Mouse (Mus musculus): Measurements from ENCODE around the gene Dynlrb1. TPM values are rescaled to one million over a fixed set of nuclear protein-coding genes. Genes with fewer than 3 reads are reported as not detected.
A peak's percentile ranks its signal among the peaks of the same experiment; 100 is the strongest.

Dynlrb1 gene
- total and polyA plus RNA-seq, 3 experiments: 193 to 329 TPM; not detected in 1

DNA sequence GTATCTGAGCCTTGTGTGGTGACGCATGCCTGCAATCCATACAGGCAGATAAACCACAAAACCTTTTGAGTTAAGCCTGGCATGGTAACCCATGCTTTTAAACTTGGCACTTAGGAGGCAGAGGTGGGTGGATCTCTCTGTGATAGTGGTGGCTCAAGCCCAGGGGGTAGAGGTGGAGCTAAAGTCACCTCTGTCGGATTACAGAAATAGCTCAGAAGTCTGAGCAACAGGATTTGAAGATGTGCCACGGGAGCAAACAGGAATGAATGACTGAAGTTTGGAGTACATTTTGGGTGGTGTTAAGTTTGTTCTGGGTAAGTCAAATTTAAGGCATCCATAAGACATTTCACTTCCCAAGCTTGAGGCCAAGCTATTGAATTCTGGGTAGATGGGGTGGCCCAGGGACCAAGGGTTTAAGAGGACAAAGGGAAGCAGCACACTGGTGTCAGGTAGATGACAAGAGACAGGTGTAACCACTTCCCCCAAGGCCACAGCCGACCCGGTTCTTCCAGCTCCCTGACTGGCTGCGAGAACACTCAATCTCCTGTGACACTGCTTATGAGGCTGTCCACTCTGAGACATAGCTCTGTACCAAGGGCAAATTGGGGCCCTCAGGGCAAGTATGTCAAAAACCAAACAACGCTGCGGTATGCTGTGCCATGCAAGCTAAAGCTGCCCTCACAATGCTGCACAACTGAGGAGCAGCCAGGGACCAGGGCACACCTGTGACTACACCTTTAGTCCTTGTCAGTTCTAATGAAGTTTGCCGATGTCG lies 36.2 kb downstream of the Dynlrb1 start:
- Histone ChIP-seq H3K27me3 (ENCODE audit: control insufficient read depth in 1 of 2, insufficient read depth in 2 of 2, low read length in 2 of 2) (no peaks in the 10 kb centered on the region), H3K9ac (ENCODE audit: control insufficient read depth, low read depth, low read length, poor library complexity, severe bottlenecking) (no peak overlapping the region), H3K4me3 (ENCODE audit: control insufficient read depth in 1 of 2, insufficient read depth in 1 of 2, low read depth in 2 of 2, low read length in 2 of 2) (no peak overlapping the region), H3K36me3 (ENCODE audit: control insufficient read depth in 1 of 2, insufficient read depth in 2 of 2, low read length in 2 of 2) (no peaks in the 10 kb centered on the region), H3K79me2 (ENCODE audit: control insufficient read depth, insufficient read depth, low read length, poor library complexity) (no peaks in the 10 kb centered on the region), H3K9me3 (replicated peaks; ENCODE audit: insufficient read depth, low read length) (no peaks in the 10 kb centered on the region), H3K4me1 (ENCODE audit: control insufficient read depth in 1 of 2, insufficient read depth in 2 of 2, low read length in 2 of 2) (no peaks in the 10 kb centered on the region), H3K27ac (ENCODE audit: control insufficient read depth, low read depth, low read length) (no peak overlapping the region)
- TF ChIP-seq KAT2A (conservative IDR thresholded peaks at IDR 0.05; ENCODE audit: low read depth, low read length) (no peak), NRF1 (IDR thresholded peaks at IDR 0.05; ENCODE audit: insufficient read depth, low read depth, low read length, poor library complexity, severe bottlenecking) (0 out of 2 replicates have a peak, but pooled peaks have one; percentile 3)
- no peak for DNase-seq (ENCODE audit: low read depth, low spot score)

DNA sequence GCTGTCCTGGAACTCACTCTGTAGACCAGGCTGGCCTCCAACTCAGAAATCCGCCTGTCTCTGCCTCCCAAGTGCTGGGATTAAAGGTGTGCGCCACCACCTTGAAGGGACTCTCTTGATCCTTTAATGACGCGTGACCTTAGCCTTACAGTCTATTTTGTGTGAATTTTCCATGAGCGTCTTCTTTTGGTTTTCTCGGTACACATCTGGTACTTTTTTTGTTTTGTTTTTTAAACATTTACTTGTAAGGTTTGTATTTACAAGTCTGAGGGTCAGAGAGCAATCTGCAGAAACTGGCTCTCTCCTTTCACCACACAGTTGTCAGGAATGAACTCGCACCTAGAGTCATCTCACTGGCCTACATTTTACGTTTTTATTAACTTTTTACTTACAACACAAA lies 37.3 kb downstream of the Dynlrb1 start:
- DNase-seq (ENCODE audit: low read depth, low spot score): no peak
- no peak overlapping the region for H3K9ac ChIP-seq (ENCODE audit: control insufficient read depth, low read depth, low read length, poor library complexity, severe bottlenecking)
- no peaks in the 10 kb centered on the region for H3K27me3 ChIP-seq (ENCODE audit: control insufficient read depth in 1 of 2, insufficient read depth in 2 of 2, low read length in 2 of 2)
- no peaks in the 10 kb centered on the region for H3K4me1 ChIP-seq (ENCODE audit: control insufficient read depth in 1 of 2, insufficient read depth in 2 of 2, low read length in 2 of 2)
- no peaks in the 10 kb centered on the region for H3K79me2 ChIP-seq (ENCODE audit: control insufficient read depth, insufficient read depth, low read length, poor library complexity)
- H3K36me3 ChIP-seq (ENCODE audit: control insufficient read depth in 1 of 2, insufficient read depth in 2 of 2, low read length in 2 of 2): no peaks in the 10 kb centered on the region
- H3K9me3 ChIP-seq (replicated peaks; ENCODE audit: insufficient read depth, low read length): no peaks in the 10 kb centered on the region
- H3K27ac ChIP-seq (ENCODE audit: control insufficient read depth, low read depth, low read length): no peak overlapping the region
- no peak for TF ChIP-seq MAX (IDR thresholded peaks at IDR 0.05; ENCODE audit: low read length)
- no peak for TF ChIP-seq E2F4 (IDR thresholded peaks at IDR 0.05; ENCODE audit: borderline replicate concordance, low read depth, low read length)
- TF ChIP-seq TAL1 (IDR thresholded peaks at IDR 0.05; ENCODE audit: low read length): no peak
- TF ChIP-seq KAT2A (conservative IDR thresholded peaks at IDR 0.05; ENCODE audit: low read depth, low read length): no peak
- no peak for TF ChIP-seq POLR2A (IDR thresholded peaks at IDR 0.05; ENCODE audit: control insufficient read depth in 1 of 2, insufficient read depth in 1 of 2, low read depth in 1 of 2, low read length in 2 of 2, poor library complexity in 1 of 2)
- TF ChIP-seq NRF1 (IDR thresholded peaks at IDR 0.05; ENCODE audit: insufficient read depth, low read depth, low read length, poor library complexity, severe bottlenecking): no peak
- H3K4me3 ChIP-seq (ENCODE audit: control insufficient read depth in 1 of 2, insufficient read depth in 1 of 2, low read depth in 2 of 2, low read length in 2 of 2): no peak overlapping the region

DNA sequence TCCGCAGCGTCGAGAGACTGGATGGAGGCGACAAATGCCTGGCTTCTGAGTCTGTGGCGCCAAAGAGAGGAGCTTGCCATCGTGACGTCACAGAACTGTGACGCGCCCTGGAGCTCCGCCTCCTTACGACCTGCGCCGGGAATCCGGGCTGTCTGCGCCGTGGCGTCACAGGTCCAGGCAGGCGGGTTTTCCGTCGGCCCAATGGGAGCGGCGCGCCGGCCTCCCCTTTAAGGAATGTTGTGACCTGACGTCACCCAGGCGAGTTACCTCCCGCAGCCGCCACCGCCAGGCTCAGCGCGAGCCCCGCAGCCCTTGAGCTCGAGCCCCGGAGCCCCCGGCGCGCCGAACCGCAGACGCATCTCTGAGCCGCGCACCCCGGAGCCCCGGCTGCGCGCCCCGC lies 39.9 kb downstream of the Dynlrb1 start, which contains the start of gene Map1lc3a:
Gene Map1lc3a, plus strand, starts transcription at position 103 of the 400 bp plus-strand sequence.
- Histone ChIP-seq H3K36me3 (ENCODE audit: control insufficient read depth in 1 of 2, insufficient read depth in 2 of 2, low read length in 2 of 2) (no peaks in the 10 kb centered on the region), H3K27ac (ENCODE audit: control insufficient read depth, low read depth, low read length) (no peak within 1 kb of the TSS), H3K27me3 (ENCODE audit: control insufficient read depth in 1 of 2, insufficient read depth in 2 of 2, low read length in 2 of 2) (no peaks in the 10 kb centered on the region), H3K9me3 (replicated peaks; ENCODE audit: insufficient read depth, low read length) (no peaks in the 10 kb centered on the region), H3K9ac (ENCODE audit: control insufficient read depth, low read depth, low read length, poor library complexity, severe bottlenecking) (peak within 1 kb of the TSS; percentile 78), H3K4me1 (ENCODE audit: control insufficient read depth in 1 of 2, insufficient read depth in 2 of 2, low read length in 2 of 2) (no peaks in the 10 kb centered on the region), H3K79me2 (ENCODE audit: control insufficient read depth, insufficient read depth, low read length, poor library complexity) (no peaks in the 10 kb centered on the region), H3K4me3 (ENCODE audit: control insufficient read depth in 1 of 2, insufficient read depth in 1 of 2, low read depth in 2 of 2, low read length in 2 of 2) (peak within 1 kb of the TSS; percentile 77 to 87)
- DNase-seq (ENCODE audit: low read depth, low spot score): peak; percentile 92
- TF ChIP-seq UBTF (IDR thresholded peaks at IDR 0.05; ENCODE audit: borderline replicate concordance, insufficient read depth, low read depth, low read length) (no peak), E2F4 (IDR thresholded peaks at IDR 0.05; ENCODE audit: borderline replicate concordance, low read depth, low read length) (no peak), MAZ (IDR thresholded peaks at IDR 0.05; ENCODE audit: low read depth, low read length) (peak; percentile 65; the same call in 1 of the 2 replicates), CHD1 (IDR thresholded peaks at IDR 0.05; ENCODE audit: low read depth, low read length) (no peak), RAD21 (IDR thresholded peaks at IDR 0.05; ENCODE audit: low read depth, low read length) (no peak), BHLHE40 (IDR thresholded peaks at IDR 0.05; ENCODE audit: borderline replicate concordance, low read depth, low read length) (no peak), POLR2AphosphoS2 (IDR thresholded peaks at IDR 0.05; ENCODE audit: low read length) (no peak), GATA1 (IDR thresholded peaks at IDR 0.05; ENCODE audit: low read depth, low read length) (no peak), MAX (IDR thresholded peaks at IDR 0.05; ENCODE audit: low read length) (no peak), TAL1 (IDR thresholded peaks at IDR 0.05; ENCODE audit: low read length) (no peak), HCFC1 (IDR thresholded peaks at IDR 0.05; ENCODE audit: low read depth, low read length) (peak; percentile 64), TBP (IDR thresholded peaks at IDR 0.05; ENCODE audit: low read depth, low read length) (no peak), MYC (IDR thresholded peaks at IDR 0.05; ENCODE audit: low read depth, low read length) (no peak), MEF2A (IDR thresholded peaks at IDR 0.05; ENCODE audit: extremely low read depth, insufficient replicate concordance, low read depth, low read length, poor library complexity, severe bottlenecking) (no peak), NRF1 (IDR thresholded peaks at IDR 0.05; ENCODE audit: insufficient read depth, low read depth, low read length, poor library complexity, severe bottlenecking) (peak; percentile 68), GABPA (IDR thresholded peaks at IDR 0.05; ENCODE audit: low read depth, low read length) (peak; percentile 72; the same call in 1 of the 2 replicates), ZKSCAN1 (IDR thresholded peaks at IDR 0.05; ENCODE audit: low read depth, low read length) (no peak), NELFE (IDR thresholded peaks at IDR 0.05; ENCODE audit: low read depth, low read length) (no peak; the same call in 1 of the 2 replicates), MAFK (IDR thresholded peaks at IDR 0.05; ENCODE audit: borderline replicate concordance, low read depth, low read length) (no peak), USF1 (IDR thresholded peaks at IDR 0.05; ENCODE audit: low read depth, low read length) (no peak), ETS1 (IDR thresholded peaks at IDR 0.05; ENCODE audit: low read depth, low read length) (peak; percentile 64; the same call in 1 of the 2 replicates)
